ENCODE assay signal across 8 mouse cellular contexts in the genomic region with DNA sequence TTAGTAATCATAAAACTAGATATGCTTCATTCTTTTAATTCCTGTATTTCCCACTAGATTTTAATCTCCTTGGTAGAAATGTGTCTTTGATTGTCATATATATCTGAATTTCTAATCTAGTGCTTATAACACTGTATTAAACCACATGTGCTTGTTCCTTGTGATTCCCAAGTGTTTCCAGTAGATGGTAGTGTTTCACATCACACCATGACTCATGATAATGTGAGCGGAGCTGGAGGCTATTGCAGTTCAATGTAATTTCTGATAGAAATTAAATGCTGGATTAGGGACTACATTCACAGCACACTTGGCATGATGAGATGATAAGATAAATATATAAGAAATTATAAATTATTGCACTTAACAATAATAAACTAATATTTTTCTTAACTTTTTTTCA.
DNase-seq lines count a peak whose midpoint lies in the region; ATAC-seq and TF ChIP-seq lines count a peak whose summit lies in the region.

No protein-coding gene starts in this region.

- TF ChIP-seq POLR2A in kidney, adult 2 months (IDR thresholded peaks at IDR 0.05; ENCODE audit: low read depth, low read length), result no peak

- no peaks in the 10 kb centered on the region for H3K4me1 ChIP-seq in kidney, adult 2 months (ENCODE audit: control insufficient read depth, insufficient read depth, low read length)
- H3K4me1 ChIP-seq in intestine, embryonic 16.5 days (ENCODE audit: control insufficient read depth, insufficient read depth, low read length), result no peaks in the 10 kb centered on the region

- no peak overlapping the region for H3K27ac ChIP-seq in kidney, adult 2 months (ENCODE audit: insufficient read depth, low read depth, low read length)
- H3K27ac ChIP-seq in intestine, embryonic 16.5 days (ENCODE audit: low read length), result no peak overlapping the region

- ATAC-seq in intestine, embryonic 16.5 days, result peak; percentile 44; the same call in 1 of the 2 replicates
- peak; percentile 46; the same call in 1 of the 2 replicates for ATAC-seq in neutrophil, adult 5-6 weeks (ENCODE audit: extremely low read depth, insufficient number of reproducible peaks, low FRiP score, poor library complexity, severe bottlenecking)

- H3K4me2 ChIP-seq in intestine, embryonic 16.5 days (ENCODE audit: low read depth, low read length), result no peak overlapping the region

- H3K9ac ChIP-seq in intestine, embryonic 16.5 days (ENCODE audit: low read depth, low read length), result no peak overlapping the region

- H3K27me3 ChIP-seq in kidney, adult 2 months (replicated peaks; ENCODE audit: control insufficient read depth, insufficient read depth, low read length), result no peaks in the 10 kb centered on the region
- H3K27me3 ChIP-seq in intestine, embryonic 16.5 days (replicated peaks; ENCODE audit: control insufficient read depth, insufficient read depth, low read length), result no peaks in the 10 kb centered on the region

- H3K9me3 ChIP-seq in intestine, embryonic 16.5 days (ENCODE audit: control insufficient read depth, low read length), result no peaks in the 10 kb centered on the region

- intact Hi-C loops in gastrocnemius, postnatal 14 days (cut with DNase I; ENCODE audit: low total_unique reads), result no loop called here

- no peak for TF ChIP-seq CTCF in kidney, adult 2 months (conservative IDR thresholded peaks at IDR 0.05; ENCODE audit: insufficient read depth, insufficient read length, low read depth, low read length)

- no peaks in the 10 kb centered on the region for H3K36me3 ChIP-seq in kidney, adult 2 months (ENCODE audit: control insufficient read depth, insufficient read depth, low read length)
- H3K36me3 ChIP-seq in intestine, embryonic 16.5 days (ENCODE audit: control insufficient read depth, insufficient read depth, low read length), result no peaks in the 10 kb centered on the region

- 25% methylated on average over 1 of the region's 1 CpGs for WGBS in kidney, adult 2 months
- WGBS in intestine, embryonic 16.5 days, result 61% methylated on average over 1 of the region's 1 CpGs

- no peak overlapping the region for H3K4me3 ChIP-seq in kidney, adult 2 months (ENCODE audit: insufficient read depth, low read depth, low read length)
- H3K4me3 ChIP-seq in intestine, embryonic 16.5 days (ENCODE audit: low read length), result no peak overlapping the region

- DNase-seq in kidney, adult 2 months, result peak; percentile 14
- no peak for DNase-seq in kidney, adult 11 months
- peak; percentile 54 for DNase-seq in ES-CJ7 (ENCODE audit: low read depth, low spot score)
- DNase-seq in embryo, embryonic 10 days (ENCODE audit: low spot score), result peak; percentile 64
- DNase-seq in gastrocnemius, postnatal 14 days, result no peak
- DNase-seq in layer of hippocampus, adult 8-10 months (ENCODE audit: low spot score in 2 of 2), result no peak

Comparison
In these comparisons a context has a peak if more than half of its experiments do, and no peak if none do; other contexts are left out.
1. DNase-seq: peak in kidney, adult 2 months (single experiment), ES-CJ7 (single experiment) and embryo, embryonic 10 days (single experiment); none in kidney, adult 11 months (single experiment), gastrocnemius, postnatal 14 days (single experiment) and layer of hippocampus, adult 8-10 months (0 of 2).